Mouse (Mus musculus) 3134 (cell line): ENCODE data around the gene Zfp775.

Source experiments
- DNase-seq: peaks from one replicate; pipeline ENCODE4 v3.0.0-alpha.2; 2011; ENCODE audit warnings: low spot score; ENCODE audit not compliant: insufficient read length; ENCODE audit errors: extremely low read depth

Gene Zfp775

DNA sequence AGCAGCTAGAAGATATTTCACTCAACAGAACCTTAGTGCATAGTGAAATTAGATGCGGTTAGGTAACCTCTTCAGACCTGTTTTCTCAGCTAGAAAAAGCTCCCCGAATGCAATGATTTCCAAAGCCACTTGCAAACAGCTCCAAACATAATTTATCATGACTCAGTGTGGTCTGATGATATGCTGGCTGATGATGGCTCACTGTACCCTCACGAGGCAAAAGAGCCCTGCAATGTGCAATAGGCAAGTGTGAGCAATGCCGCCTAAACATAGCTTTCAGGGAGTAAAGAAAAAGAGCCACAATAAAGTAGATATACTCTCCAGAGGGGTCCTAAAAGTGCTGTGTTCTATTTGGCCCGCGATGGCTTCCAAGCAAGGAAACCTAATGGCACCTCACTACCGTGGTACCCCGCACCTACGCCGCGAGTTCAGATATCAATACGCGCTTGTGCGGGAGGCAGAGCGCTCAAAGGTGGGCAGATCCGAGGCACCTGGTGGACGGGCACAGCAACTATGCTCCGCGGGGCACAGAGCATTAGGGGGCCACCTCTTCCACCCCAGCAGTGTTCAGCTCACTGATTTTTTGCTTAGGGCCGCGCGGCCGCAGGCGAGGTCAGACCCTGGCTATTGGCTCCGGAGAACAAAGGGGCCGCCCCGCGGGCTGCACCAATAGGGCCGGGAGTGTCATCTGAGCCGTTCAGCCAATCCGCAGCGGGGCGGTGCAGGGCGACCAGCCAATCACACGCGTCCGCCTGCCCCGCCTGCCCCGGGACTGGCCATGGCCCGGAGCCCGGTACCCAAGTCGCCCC is at the start of gene Zfp775:
Gene Zfp775 (plus strand): TSS at position 793 of the 809 bp plus-strand sequence.
- peak; percentile 92 for DNase-seq

- no peak for DNase-seq
These were observed 48.9 kb upstream of the Zfp775 start for GRCm38 (mm10) chr6:48552918-48553317.

DNA sequence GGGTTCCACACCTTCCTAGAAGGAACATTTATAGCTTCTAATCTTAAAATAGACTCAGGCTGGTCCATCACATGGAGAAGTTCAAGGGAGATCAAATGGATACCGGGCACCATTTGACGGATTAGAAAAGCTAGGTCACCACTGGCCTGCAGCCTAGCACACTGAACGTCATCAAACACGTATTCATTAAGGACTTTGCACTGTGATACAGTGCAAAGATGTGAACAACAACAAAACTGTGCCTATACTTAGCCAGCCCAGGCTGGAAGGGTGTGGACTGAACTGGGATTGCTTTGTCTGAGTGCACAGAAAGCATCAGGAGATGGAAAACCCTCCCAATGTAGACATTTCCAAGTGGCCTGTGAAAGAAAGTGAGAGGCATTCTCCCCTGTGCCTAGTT is 48.0 kb upstream of the Zfp775 start:
- no peak for DNase-seq

DNA sequence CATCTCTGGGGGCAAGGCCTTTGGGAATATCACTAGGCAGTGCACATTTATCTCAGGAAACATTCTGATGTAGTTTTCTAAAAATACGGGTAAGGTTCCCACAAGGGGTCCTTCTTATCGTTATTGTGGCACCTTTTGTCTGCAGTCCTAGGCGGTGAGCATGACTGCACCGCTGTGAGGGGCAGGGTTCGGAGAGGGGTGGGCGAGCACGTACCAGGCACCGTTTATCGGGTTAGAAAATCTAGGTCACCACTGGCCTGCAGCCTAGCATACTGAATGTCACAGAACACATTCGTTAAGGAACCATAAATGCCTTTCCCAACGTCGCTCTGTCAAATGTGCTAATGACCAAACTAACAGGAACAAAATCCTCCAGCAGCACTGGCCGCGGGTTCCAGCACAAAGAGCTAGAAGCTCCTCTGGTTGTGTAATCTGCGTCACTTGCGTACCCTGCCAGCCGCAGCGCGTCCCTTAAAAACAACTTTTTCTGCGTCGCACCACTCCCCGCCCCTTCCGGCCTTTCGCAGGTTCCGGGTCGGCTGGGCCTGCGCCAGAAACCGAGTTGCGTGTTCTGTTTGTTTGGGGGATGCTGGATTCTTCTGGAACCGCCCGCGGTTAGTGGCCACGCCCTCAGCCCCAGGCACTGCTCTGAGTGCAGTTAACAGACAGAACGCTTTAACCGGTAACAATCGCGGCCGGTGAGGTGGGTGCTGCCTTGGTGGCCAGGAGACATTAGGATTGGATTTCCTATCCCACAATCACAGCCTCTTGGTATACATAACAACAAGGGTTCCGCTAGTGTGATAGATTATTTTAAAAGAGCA is 47.4 kb upstream of the Zfp775 start, which contains the start of gene Lrrc61:
Gene Lrrc61 (plus strand): TSS at position 517 of the 824 bp plus-strand sequence.
- peak; percentile 88 for DNase-seq

- DNase-seq = no peak
These were observed 46.6 kb upstream of the Zfp775 start for GRCm38 (mm10) chr6:48555104-48555890.

GRCm38 (mm10) chr6:48555956-48556355 is 45.9 kb upstream of the Zfp775 start:
- DNase-seq = no peak

GRCm38 (mm10) chr6:48565693-48566310 is 36.1 kb upstream of the Zfp775 start:
- DNase-seq = no peak

DNA sequence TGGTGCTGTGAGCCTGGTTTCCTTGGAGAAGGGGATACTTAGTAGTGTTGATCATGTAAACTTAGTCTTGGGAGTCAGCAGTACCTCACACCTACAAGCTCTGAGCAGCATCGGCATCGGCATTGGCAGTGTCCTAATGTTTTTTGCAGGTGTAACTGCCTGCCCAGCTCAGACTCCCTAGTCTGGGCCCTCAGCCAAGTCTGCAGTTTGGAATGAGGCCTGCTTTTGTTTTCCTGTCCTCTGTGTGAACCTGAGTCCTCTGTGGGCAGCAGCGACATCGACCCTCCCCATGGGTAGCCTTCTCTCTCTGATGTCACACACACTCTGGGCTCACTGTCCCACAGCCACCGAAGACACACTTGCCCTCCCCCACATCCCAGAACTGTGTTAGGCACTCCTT is 35.6 kb upstream of the Zfp775 start:
- DNase-seq = no peak

DNA sequence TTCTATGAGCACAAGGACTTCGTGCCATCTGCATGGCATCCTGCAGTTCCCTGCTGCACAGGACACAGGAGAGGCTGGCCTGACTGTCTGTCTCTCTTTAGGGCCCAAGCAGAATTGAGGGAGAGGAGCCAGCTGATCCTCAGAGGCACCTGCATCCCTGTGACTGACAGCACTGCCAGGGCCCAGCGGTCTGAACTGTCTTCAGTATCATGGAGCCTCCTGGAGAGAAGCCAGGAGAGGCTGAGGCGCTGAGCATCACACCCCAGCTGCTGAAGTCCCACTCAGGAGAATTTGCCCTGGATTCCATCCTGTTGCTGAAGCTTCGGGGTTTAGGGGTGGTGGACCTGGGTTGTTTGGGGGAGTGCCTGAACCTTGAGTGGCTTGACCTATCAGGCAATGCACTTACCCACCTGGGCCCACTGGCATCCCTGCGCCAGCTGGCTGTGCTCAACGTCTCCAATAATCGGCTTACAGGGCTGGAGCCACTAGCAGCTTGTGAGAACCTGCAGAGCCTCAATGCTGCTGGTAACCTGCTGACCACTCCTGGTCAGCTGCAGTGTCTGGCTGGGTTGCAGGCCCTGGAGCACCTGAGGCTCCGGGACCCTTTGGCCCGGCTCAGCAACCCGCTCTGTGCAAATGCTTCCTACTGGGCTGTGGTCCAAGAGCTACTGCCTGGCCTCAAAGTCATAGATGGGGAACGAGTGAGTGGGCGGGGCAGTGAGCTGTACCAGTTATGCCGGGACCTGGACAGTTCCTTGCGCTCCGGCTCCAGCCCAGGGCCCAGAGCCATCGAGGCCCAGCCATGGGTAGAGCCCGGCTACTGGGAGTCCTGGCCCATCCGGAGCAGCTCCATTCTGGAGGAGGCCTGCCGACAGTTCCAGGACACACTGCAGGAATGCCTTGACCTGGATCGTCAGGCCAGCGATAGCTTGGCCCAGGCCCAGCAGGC is 33.6 kb upstream of the Zfp775 start:
- peak; percentile 41 for DNase-seq

- no peak for DNase-seq
These were observed 32.6 kb upstream of the Zfp775 start for GRCm38 (mm10) chr6:48569065-48569807.

DNA sequence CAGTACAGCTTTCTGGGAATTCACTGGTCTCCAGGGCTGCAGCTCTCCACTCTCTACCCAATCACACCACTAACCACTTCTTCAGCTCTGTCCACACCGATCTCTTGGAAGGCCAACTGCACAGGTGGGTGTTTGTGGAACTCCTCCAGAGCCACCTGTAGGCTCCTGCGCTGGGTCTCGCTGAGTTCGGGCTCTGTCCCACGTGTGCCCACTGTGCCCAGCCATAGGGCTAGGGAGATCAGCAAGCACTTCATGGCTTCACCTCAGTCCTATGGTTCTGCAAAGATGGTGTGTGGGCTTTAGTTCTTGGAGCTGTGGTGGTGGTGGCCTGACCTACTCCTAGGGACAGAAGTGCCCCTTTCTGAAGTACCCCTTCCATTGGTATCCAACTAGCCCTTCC is 29.8 kb upstream of the Zfp775 start:
- DNase-seq = no peak

- DNase-seq = no peak
These were observed 29.2 kb upstream of the Zfp775 start, which contains the start of gene Rarres2 for GRCm38 (mm10) chr6:48572572-48573061. Rarres2 (minus strand) TSS chr6:48572789.

- DNase-seq = no peak
These were observed 28.6 kb upstream of the Zfp775 start for GRCm38 (mm10) chr6:48573280-48573679.

- DNase-seq = no peak
These were observed 27.9 kb upstream of the Zfp775 start for GRCm38 (mm10) chr6:48573981-48574380.

- DNase-seq = no peak
These were observed 23.1 kb upstream of the Zfp775 start for GRCm38 (mm10) chr6:48578736-48579135.

DNA sequence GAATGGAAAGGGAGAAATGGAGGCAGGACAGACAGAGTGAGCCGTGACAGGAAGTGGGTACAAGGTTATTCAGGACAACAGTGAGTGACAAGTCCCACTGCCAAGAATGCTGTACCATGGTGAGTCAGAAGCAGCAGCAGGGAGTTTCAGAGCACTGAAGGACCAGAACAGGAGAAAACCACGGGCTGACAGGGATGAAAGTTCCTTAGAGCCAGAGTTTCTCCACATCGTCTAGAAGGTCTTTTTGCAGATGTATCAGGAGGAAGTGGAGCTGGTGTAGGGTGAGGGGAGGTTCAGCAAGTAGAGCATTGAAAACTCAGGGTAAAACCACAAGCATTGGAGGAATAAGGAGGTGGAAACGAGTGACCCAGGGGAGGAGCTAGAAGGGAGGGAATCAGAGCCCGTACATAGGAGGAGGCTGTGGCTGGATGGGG is 22.6 kb upstream of the Zfp775 start:
- peak; percentile 77 for DNase-seq

- no peak for DNase-seq
These were observed 20.6 kb upstream of the Zfp775 start for GRCm38 (mm10) chr6:48581257-48581656.

GRCm38 (mm10) chr6:48582037-48582436 is 19.8 kb upstream of the Zfp775 start:
- DNase-seq = no peak
